Mouse (Mus musculus) cortical plate, adult 2 months (tissue): ENCODE results near the gene Aagab.

ENCODE experiments used
- CTCF ChIP-seq: fragments of 200-500 bp; IDR thresholded peaks from 2 replicates; pipeline ENCODE4 v1.5.1; 2011; ENCODE audit warnings: mild to moderate bottlenecking, control low read depth, low read length; ENCODE audit not compliant: insufficient read depth; ENCODE audit errors: extremely low read depth
- POLR2A ChIP-seq: fragments of 200-500 bp; IDR thresholded peaks from 2 replicates; pipeline ENCODE4 v1.6.1; 2011; ENCODE audit warnings: mild to moderate bottlenecking, low read length, control low read depth; ENCODE audit not compliant: insufficient read depth; ENCODE audit errors: extremely low read depth

GRCm38 (mm10) chr9:63571895-63572294 is 30.6 kb upstream of the Aagab start:
- TF ChIP-seq CTCF: no peak
- TF ChIP-seq POLR2A: no peak
